8 mouse cellular contexts compared by ENCODE assay signal in genomic region chr11:95309510-95310006, GRCm38 (mm10). TPM values are rescaled to one million over a fixed set of nuclear protein-coding genes. Genes with fewer than 3 reads are reported as not detected.
A peak's percentile ranks its signal among the peaks of the same experiment; 100 is the strongest.
DNase-seq lines count a peak whose midpoint lies in the region; ATAC-seq lines count a peak whose summit lies in the region.

No protein-coding gene starts in this region.

- peak overlapping the region; percentile 99 for H3K9ac ChIP-seq in heart, embryonic 14.5 days (ENCODE audit: low read length)
- peak overlapping the region; percentile 98 for H3K9ac ChIP-seq in liver, embryonic 13.5 days
- H3K9ac ChIP-seq in stomach, embryonic 16.5 days (ENCODE audit: low read length): peak overlapping the region; percentile 99

- under 1% methylated on average over 37 of the region's 37 CpGs for WGBS in heart, embryonic 14.5 days
- under 1% methylated on average over 37 of the region's 37 CpGs for WGBS in liver, embryonic 13.5 days (ENCODE audit: insufficient replicate concordance)
- under 1% methylated on average over 37 of the region's 37 CpGs for whole genome bisulfite sequencing in stomach, embryonic 16.5 days

- H3K4me1 ChIP-seq in heart, embryonic 14.5 days (ENCODE audit: control insufficient read depth in 2 of 2, insufficient read depth in 2 of 2, low read length in 2 of 2): peaks cover 4 to 22% of the 10 kb centered on the region in 2 experiments
- peaks cover 56% of the 10 kb centered on the region for H3K4me1 ChIP-seq in liver, embryonic 13.5 days (replicated peaks)
- H3K4me1 ChIP-seq in stomach, embryonic 16.5 days (ENCODE audit: control insufficient read depth, insufficient read depth, low read length): peaks cover 19% of the 10 kb centered on the region

- peak; percentile 79 for ATAC-seq in CD4-positive, CD25-positive, alpha-beta regulatory T cell, adult 4 months
- ATAC-seq in heart, embryonic 14.5 days (ENCODE audit: insufficient number of reproducible peaks, insufficient read depth, low FRiP score, low read depth): peak; percentile 94
- peak; percentile 94 for ATAC-seq in liver, embryonic 13.5 days (ENCODE audit: low read depth)
- ATAC-seq in stomach, embryonic 16.5 days (ENCODE audit: insufficient read depth, low FRiP score): peak; percentile 93

- peak overlapping the region; percentile 84 to 87 for H3K4me3 ChIP-seq in heart, embryonic 14.5 days (ENCODE audit: control insufficient read depth in 1 of 2, insufficient read depth in 1 of 2, low read depth in 1 of 2, low read length in 2 of 2)
- peak overlapping the region; percentile 91 for H3K4me3 ChIP-seq in liver, embryonic 13.5 days (replicated peaks)
- H3K4me3 ChIP-seq in stomach, embryonic 16.5 days (replicated peaks; ENCODE audit: low read length): peak overlapping the region; percentile 99

- H3K4me2 ChIP-seq in heart, embryonic 14.5 days (ENCODE audit: low read length): peak overlapping the region; percentile 92
- peak overlapping the region; percentile 93 for H3K4me2 ChIP-seq in liver, embryonic 13.5 days
- H3K4me2 ChIP-seq in stomach, embryonic 16.5 days (ENCODE audit: low read depth, low read length): peak overlapping the region; percentile 94

- DNase-seq in c-Kit-negative CD71-positive TER-119-positive erythroid progenitor cells, embryonic 14.5 days (ENCODE audit: low read depth, low spot score): peak; percentile 95
- peak; percentile 98 for DNase-seq in fibroblast of lung, adult 2 months (ENCODE audit: low read depth)
- DNase-seq in kidney, postnatal 14 days: peak; percentile 99
- peak; percentile 98 for DNase-seq in liver, embryonic 13.5 days
- peak; percentile 90 for DNase-seq in neural tube, embryonic 10.5 days (ENCODE audit: extremely low spot score, low spot score)

- H3K27ac ChIP-seq in heart, embryonic 14.5 days (replicated peaks in 1 of 2; ENCODE audit: control insufficient read depth in 1 of 2, insufficient read depth in 1 of 2, low read depth in 2 of 2, low read length in 2 of 2): peak overlapping the region; percentile 96 to 98
- H3K27ac ChIP-seq in liver, embryonic 13.5 days: peak overlapping the region; percentile 98
- H3K27ac ChIP-seq in stomach, embryonic 16.5 days (ENCODE audit: low read length): peak overlapping the region; percentile 100

- H3K36me3 ChIP-seq in heart, embryonic 14.5 days (ENCODE audit: control insufficient read depth, insufficient read depth, low read length): peaks cover 17% of the 10 kb centered on the region
- H3K36me3 ChIP-seq in liver, embryonic 13.5 days: peaks cover 22% of the 10 kb centered on the region
- H3K36me3 ChIP-seq in stomach, embryonic 16.5 days (ENCODE audit: control insufficient read depth, insufficient read depth, low read length): peaks cover 3% of the 10 kb centered on the region; the same call in 1 of the 2 replicates

- H3K9me3 ChIP-seq in heart, embryonic 14.5 days (ENCODE audit: control insufficient read depth, low read length): no peaks in the 10 kb centered on the region
- no peaks in the 10 kb centered on the region for H3K9me3 ChIP-seq in liver, embryonic 13.5 days (replicated peaks)
- no peaks in the 10 kb centered on the region for H3K9me3 ChIP-seq in stomach, embryonic 16.5 days (replicated peaks; ENCODE audit: control insufficient read depth, low read length)

- no peaks in the 10 kb centered on the region for H3K27me3 ChIP-seq in heart, embryonic 14.5 days (ENCODE audit: control insufficient read depth, insufficient read depth, low read length)
- H3K27me3 ChIP-seq in liver, embryonic 13.5 days: no peaks in the 10 kb centered on the region
- H3K27me3 ChIP-seq in stomach, embryonic 16.5 days (ENCODE audit: control insufficient read depth, insufficient read depth, low read length): no peaks in the 10 kb centered on the region

RNA-seq across cellular contexts. Expression of gene Kat7, which starts 0.5 kb away (rescaled TPM):
- 10 to 100 TPM; 44.9 to 65.7 TPM for polyA plus RNA-seq in CD4-positive, CD25-positive, alpha-beta regulatory T cell, adult 4 months (2017; shearing (Covaris generic))
- polyA plus RNA-seq in heart, embryonic 14.5 days (2014; fragmentation: Nextera tagmentation; extraction: Ambion mirVana): 45.4 and 45.6 TPM in 2 replicates
- polyA plus RNA-seq in liver, embryonic 13.5 days (2015; fragmentation: Nextera tagmentation; extraction: Ambion mirVana): 33.4 and 39.7 TPM in 2 replicates
- 59.3 and 66.0 TPM in 2 replicates for polyA plus RNA-seq in stomach, embryonic 16.5 days (2015; fragmentation: Nextera tagmentation; extraction: Ambion mirVana)

RNA-seq across cellular contexts. Expression of gene Fam117a, which starts 27.3 kb away (rescaled TPM):
- 10 to 100 TPM; 21.1 to 26.9 TPM for polyA plus RNA-seq in CD4-positive, CD25-positive, alpha-beta regulatory T cell, adult 4 months (2017; shearing (Covaris generic))
- polyA plus RNA-seq in heart, embryonic 14.5 days (2014; fragmentation: Nextera tagmentation; extraction: Ambion mirVana): 5.4 and 6.3 TPM in 2 replicates
- 58.0 and 64.5 TPM in 2 replicates for polyA plus RNA-seq in liver, embryonic 13.5 days (2015; fragmentation: Nextera tagmentation; extraction: Ambion mirVana)
- polyA plus RNA-seq in stomach, embryonic 16.5 days (2015; fragmentation: Nextera tagmentation; extraction: Ambion mirVana): 11.6 and 13.9 TPM in 2 replicates

RNA-seq across cellular contexts. Expression of gene Tac4, which starts 48.2 kb away (rescaled TPM):
- not detected for polyA plus RNA-seq in CD4-positive, CD25-positive, alpha-beta regulatory T cell, adult 4 months (2017; shearing (Covaris generic))
- not detected in 2 replicates for polyA plus RNA-seq in heart, embryonic 14.5 days (2014; fragmentation: Nextera tagmentation; extraction: Ambion mirVana)
- polyA plus RNA-seq in liver, embryonic 13.5 days (2015; fragmentation: Nextera tagmentation; extraction: Ambion mirVana): not detected in 2 replicates
- 0.10 and 0.24 TPM in 2 replicates for polyA plus RNA-seq in stomach, embryonic 16.5 days (2015; fragmentation: Nextera tagmentation; extraction: Ambion mirVana)

Comparison
In these comparisons a context has a peak if more than half of its experiments do, and no peak if none do; other contexts are left out.
1. Peak in every context shown above with its lines: DNase-seq, ATAC-seq, H3K4me3 ChIP-seq and H3K27ac ChIP-seq.